Mouse (Mus musculus) stomach, embryonic 15.5 days (tissue): Measurements from ENCODE around the gene Pex7. TPM values are rescaled to one million over a fixed set of nuclear protein-coding genes. Genes with fewer than 3 reads are reported as not detected.

Experiments used
- ATAC-seq: fragments of 200-750 bp; cut with Nextera tagmentation; 2 replicates; pipeline ENCODE4 v1.8.0; 2017; ENCODE audit warnings: low read depth, moderate number of reproducible peaks, moderate TSS enrichment; ENCODE audit not compliant: insufficient read depth, low FRiP score
- H3K27ac ChIP-seq: fragments of 300-500 bp; sonication (generic); 2 replicates; pipeline ENCODE4 v1.5.1; 2015; ENCODE audit warnings: mild to moderate bottlenecking, inconsistent platforms
- H3K27me3 ChIP-seq: fragments of 300-500 bp; sonication (generic); replicated peaks from 2 replicates; pipeline ENCODE4 v1.6.1; 2015; ENCODE audit warnings: inconsistent platforms
- H3K36me3 ChIP-seq: fragments of 300-500 bp; sonication (generic); 2 replicates; pipeline ENCODE4 v1.6.1; 2015; ENCODE audit warnings: inconsistent platforms
- H3K4me1 ChIP-seq: fragments of 300-500 bp; sonication (generic); 2 replicates; pipeline ENCODE4 v1.6.1; 2015; ENCODE audit warnings: inconsistent platforms
- H3K4me2 ChIP-seq: fragments of 300-500 bp; sonication (generic); 2 replicates; pipeline ENCODE4 v1.6.1; 2015; ENCODE audit warnings: mild to moderate bottlenecking, inconsistent platforms
- H3K4me3 ChIP-seq: fragments of 300-500 bp; sonication (generic); replicated peaks from 2 replicates; pipeline ENCODE4 v1.5.1; 2015; ENCODE audit warnings: inconsistent platforms
- H3K9ac ChIP-seq: fragments of 300-500 bp; sonication (generic); 2 replicates; pipeline ENCODE4 v1.6.1; 2015; ENCODE audit warnings: inconsistent platforms
- H3K9me3 ChIP-seq: fragments of 300-500 bp; sonication (generic); 2 replicates; pipeline ENCODE4 v1.6.1; 2016; ENCODE audit warnings: inconsistent platforms
- WGBS: fragments of 180-500 bp; shearing (Covaris S2); methylation state at CpG from one replicate; pipeline ENCODE4 v1.1.7; 2015; 5-methylcytosine and 5-hydroxymethylcytosine counted together
- polyA plus RNA-seq: library from polyadenylated mRNA; unstranded; fragments of >200 nt; fragmentation: Nextera tagmentation; extraction: Ambion mirVana; gene quantifications from 2 replicates; pipeline ENCODE4 v1.2.1, GENCODE M21; 2015

Pex7 gene
- polyA plus RNA-seq, 1 experiment from 2014 or later = 40.7 TPM

GRCm38 (mm10) chr10:19855597-19856306 lies 51.7 kb downstream of the Pex7 start:
- Histone ChIP-seq H3K27me3 (peaks cover 28% of the 10 kb centered on the region), H3K4me3 (no peak overlapping the region), H3K9ac (no peak overlapping the region), H3K36me3 (no peaks in the 10 kb centered on the region), H3K4me1 (peaks cover 10% of the 10 kb centered on the region), H3K27ac (no peak overlapping the region), H3K9me3 (no peaks in the 10 kb centered on the region), H3K4me2 (no peak overlapping the region)
- ATAC-seq = no peak
- 88% methylated on average over 7 of the region's 7 CpGs for WGBS

GRCm38 (mm10) chr10:19853609-19854008 lies 53.9 kb downstream of the Pex7 start:
- Histone ChIP-seq H3K36me3 (no peaks in the 10 kb centered on the region), H3K4me2 (no peak overlapping the region), H3K4me3 (no peak overlapping the region), H3K9me3 (no peaks in the 10 kb centered on the region), H3K4me1 (peaks cover 30% of the 10 kb centered on the region), H3K9ac (no peak overlapping the region), H3K27me3 (peaks cover 49% of the 10 kb centered on the region), H3K27ac (no peak overlapping the region)
- no peak for ATAC-seq
- WGBS = 48% methylated on average over 2 of the region's 2 CpGs

- H3K36me3 ChIP-seq = no peaks in the 10 kb centered on the region
- H3K4me1 ChIP-seq = peaks cover 30% of the 10 kb centered on the region
- H3K9me3 ChIP-seq = no peaks in the 10 kb centered on the region
- no peak overlapping the region for H3K9ac ChIP-seq
- H3K4me3 ChIP-seq = no peak overlapping the region
- ATAC-seq = no peak
- peaks cover 53% of the 10 kb centered on the region for H3K27me3 ChIP-seq
- H3K4me2 ChIP-seq = no peak overlapping the region
- H3K27ac ChIP-seq = no peak overlapping the region
- WGBS = 36% methylated on average over 6 of the region's 6 CpGs
These were observed 54.7 kb downstream of the Pex7 start for GRCm38 (mm10) chr10:19852776-19853175.

GRCm38 (mm10) chr10:19850998-19851691 lies 56.3 kb downstream of the Pex7 start, which contains the start of gene Slc35d3:
Gene Slc35d3 (minus strand): TSS chr10:19851459.
- Histone ChIP-seq H3K27me3 (peaks cover 53% of the 10 kb centered on the region), H3K4me3 (peak within 1 kb of the TSS; percentile 54), H3K4me1 (peaks cover 30% of the 10 kb centered on the region), H3K9ac (no peak within 1 kb of the TSS), H3K27ac (no peak within 1 kb of the TSS), H3K9me3 (no peaks in the 10 kb centered on the region), H3K4me2 (peak within 1 kb of the TSS; percentile 100), H3K36me3 (no peaks in the 10 kb centered on the region)
- WGBS = under 1% methylated on average over 72 of the region's 72 CpGs
- 0 out of 2 replicates have a peak, but pooled peaks have one; percentile 24 for ATAC-seq

GRCm38 (mm10) chr10:19850544-19850997 lies 56.9 kb downstream of the Pex7 start:
- Histone ChIP-seq H3K9me3 (no peaks in the 10 kb centered on the region), H3K4me1 (peaks cover 30% of the 10 kb centered on the region), H3K36me3 (no peaks in the 10 kb centered on the region), H3K4me2 (peak overlapping the region; percentile 100), H3K27me3 (peaks cover 53% of the 10 kb centered on the region), H3K4me3 (peak overlapping the region; percentile 54), H3K9ac (no peak overlapping the region), H3K27ac (no peak overlapping the region)
- WGBS = under 1% methylated on average over 36 of the region's 36 CpGs
- ATAC-seq = peak; percentile 44; the same call in 1 of the 2 replicates

GRCm38 (mm10) chr10:19849771-19850365 lies 57.6 kb downstream of the Pex7 start:
- no peak overlapping the region for H3K27ac ChIP-seq
- H3K9me3 ChIP-seq = no peaks in the 10 kb centered on the region
- H3K4me1 ChIP-seq = peaks cover 30% of the 10 kb centered on the region
- ATAC-seq = peak; percentile 18; the same call in 1 of the 2 replicates
- H3K27me3 ChIP-seq = peaks cover 53% of the 10 kb centered on the region
- H3K4me3 ChIP-seq = peak overlapping the region; percentile 54
- peak overlapping the region; percentile 100 for H3K4me2 ChIP-seq
- no peaks in the 10 kb centered on the region for H3K36me3 ChIP-seq
- H3K9ac ChIP-seq = no peak overlapping the region
- under 1% methylated on average over 32 of the region's 32 CpGs for WGBS

- WGBS = 6% methylated on average over 44 of the region's 44 CpGs
- no peak overlapping the region for H3K27ac ChIP-seq
- H3K4me3 ChIP-seq = peak overlapping the region; percentile 54
- no peak overlapping the region for H3K9ac ChIP-seq
- H3K4me2 ChIP-seq = peak overlapping the region; percentile 100
- H3K27me3 ChIP-seq = peaks cover 48% of the 10 kb centered on the region
- no peak for ATAC-seq
- no peaks in the 10 kb centered on the region for H3K36me3 ChIP-seq
- H3K4me1 ChIP-seq = peaks cover 30% of the 10 kb centered on the region
- H3K9me3 ChIP-seq = no peaks in the 10 kb centered on the region
These were observed 58.3 kb downstream of the Pex7 start for GRCm38 (mm10) chr10:19848928-19849770.

GRCm38 (mm10) chr10:19839836-19840235 lies 67.7 kb downstream of the Pex7 start:
- H3K27me3 ChIP-seq = no peaks in the 10 kb centered on the region
- H3K36me3 ChIP-seq = no peaks in the 10 kb centered on the region
- no peak overlapping the region for H3K9ac ChIP-seq
- no peaks in the 10 kb centered on the region for H3K9me3 ChIP-seq
- H3K4me1 ChIP-seq = no peaks in the 10 kb centered on the region
- H3K4me2 ChIP-seq = no peak overlapping the region
- no peak for ATAC-seq
- no peak overlapping the region for H3K27ac ChIP-seq
- 80% methylated on average over 5 of the region's 5 CpGs for WGBS
- H3K4me3 ChIP-seq = no peak overlapping the region

GRCm38 (mm10) chr10:19835887-19836710 lies 71.4 kb downstream of the Pex7 start:
- WGBS = 80% methylated on average over 8 of the region's 8 CpGs
- Histone ChIP-seq H3K4me1 (no peaks in the 10 kb centered on the region), H3K4me2 (no peak overlapping the region), H3K36me3 (no peaks in the 10 kb centered on the region), H3K9ac (no peak overlapping the region), H3K27ac (no peak overlapping the region), H3K9me3 (no peaks in the 10 kb centered on the region), H3K4me3 (no peak overlapping the region), H3K27me3 (no peaks in the 10 kb centered on the region)
- no peak for ATAC-seq

- Histone ChIP-seq H3K4me2 (no peak overlapping the region), H3K36me3 (no peaks in the 10 kb centered on the region), H3K27me3 (no peaks in the 10 kb centered on the region), H3K27ac (no peak overlapping the region), H3K4me1 (no peaks in the 10 kb centered on the region), H3K9ac (no peak overlapping the region), H3K4me3 (no peak overlapping the region), H3K9me3 (no peaks in the 10 kb centered on the region)
- 94% methylated on average over 6 of the region's 6 CpGs for WGBS
- ATAC-seq = no peak
These were observed 73.3 kb downstream of the Pex7 start for GRCm38 (mm10) chr10:19834222-19834621.
